Mouse (Mus musculus): Measurements from ENCODE around the gene Slc16a6.

Gene Slc16a6

GRCm38 (mm10) chr11:109487111-109487510, 13.7 kb upstream of the Slc16a6 start:
- DNase-seq (ENCODE audit: low read depth, low spot score), result no peak

GRCm38 (mm10) chr11:109485398-109486045, 12.1 kb upstream of the Slc16a6 start:
- DNase-seq (ENCODE audit: low read depth, low spot score), result no peak

GRCm38 (mm10) chr11:109480440-109480839, 7.0 kb upstream of the Slc16a6 start:
- DNase-seq (ENCODE audit: low read depth, low spot score), result no peak

- no peak for DNase-seq (ENCODE audit: low read depth, low spot score)
Observed at GRCm38 (mm10) chr11:109479575-109480285, 6.3 kb upstream of the Slc16a6 start.

- no peak for DNase-seq (ENCODE audit: low read depth, low spot score)
Observed at GRCm38 (mm10) chr11:109477606-109478380, 4.4 kb upstream of the Slc16a6 start.

GRCm38 (mm10) chr11:109476653-109477052, 3.3 kb upstream of the Slc16a6 start:
- no peak for DNase-seq (ENCODE audit: low read depth, low spot score)

GRCm38 (mm10) chr11:109476241-109476640, 2.8 kb upstream of the Slc16a6 start:
- DNase-seq (ENCODE audit: low read depth, low spot score), result no peak

GRCm38 (mm10) chr11:109475717-109476116, 2.3 kb upstream of the Slc16a6 start:
- DNase-seq (ENCODE audit: low read depth, low spot score), result no peak

GRCm38 (mm10) chr11:109474836-109475235, 1.4 kb upstream of the Slc16a6 start:
- no peak for DNase-seq (ENCODE audit: low read depth, low spot score)

GRCm38 (mm10) chr11:109474086-109474742, 816 bp upstream of the Slc16a6 start:
- no peak for DNase-seq (ENCODE audit: low read depth, low spot score)

- DNase-seq (ENCODE audit: low read depth, low spot score), result no peak
Observed at GRCm38 (mm10) chr11:109472821-109473170, 602 bp downstream of the Slc16a6 start.

- DNase-seq (ENCODE audit: low read depth, low spot score), result peak; percentile 51
Observed at GRCm38 (mm10) chr11:109472171-109472691, 1.2 kb downstream of the Slc16a6 start.

- DNase-seq (ENCODE audit: low read depth, low spot score), result peak; percentile 42
Observed at GRCm38 (mm10) chr11:109470921-109471861, 2.2 kb downstream of the Slc16a6 start.

GRCm38 (mm10) chr11:109470170-109470569, 3.2 kb downstream of the Slc16a6 start:
- DNase-seq (ENCODE audit: low read depth, low spot score), result no peak

GRCm38 (mm10) chr11:109468133-109468532, 5.3 kb downstream of the Slc16a6 start:
- no peak for DNase-seq (ENCODE audit: low read depth, low spot score)

- DNase-seq (ENCODE audit: low read depth, low spot score), result no peak
Observed at GRCm38 (mm10) chr11:109466987-109467386, 6.4 kb downstream of the Slc16a6 start.

- DNase-seq (ENCODE audit: low read depth, low spot score), result peak; percentile 36
Observed at GRCm38 (mm10) chr11:109465068-109465467, 8.3 kb downstream of the Slc16a6 start.

- DNase-seq (ENCODE audit: low read depth, low spot score), result no peak
Observed at GRCm38 (mm10) chr11:109460586-109460985, 12.8 kb downstream of the Slc16a6 start.

- no peak for DNase-seq (ENCODE audit: low read depth, low spot score)
Observed at GRCm38 (mm10) chr11:109458165-109458564, 15.2 kb downstream of the Slc16a6 start.

- no peak for DNase-seq (ENCODE audit: low read depth, low spot score)
Observed at GRCm38 (mm10) chr11:109456261-109456660, 17.1 kb downstream of the Slc16a6 start.

- no peak for DNase-seq (ENCODE audit: low read depth, low spot score)
Observed at GRCm38 (mm10) chr11:109451169-109451568, 22.2 kb downstream of the Slc16a6 start.
